Mouse (Mus musculus) olfactory bulb, adult 2 months (tissue): ENCODE data around the gene Rmi1.

Experiments
- CTCF ChIP-seq: fragments of 200-500 bp; IDR thresholded peaks from 2 replicates; pipeline ENCODE4 v1.5.1; 2012; ENCODE audit warnings: low read depth, mild to moderate bottlenecking, low read length, moderate library complexity; ENCODE audit not compliant: insufficient read depth
- POLR2A ChIP-seq: fragments of 200-500 bp; IDR thresholded peaks from 2 replicates; pipeline ENCODE4 v1.6.1; 2012; ENCODE audit warnings: mild to moderate bottlenecking, low read depth, low read length, moderate library complexity; ENCODE audit not compliant: insufficient read depth

DNA sequence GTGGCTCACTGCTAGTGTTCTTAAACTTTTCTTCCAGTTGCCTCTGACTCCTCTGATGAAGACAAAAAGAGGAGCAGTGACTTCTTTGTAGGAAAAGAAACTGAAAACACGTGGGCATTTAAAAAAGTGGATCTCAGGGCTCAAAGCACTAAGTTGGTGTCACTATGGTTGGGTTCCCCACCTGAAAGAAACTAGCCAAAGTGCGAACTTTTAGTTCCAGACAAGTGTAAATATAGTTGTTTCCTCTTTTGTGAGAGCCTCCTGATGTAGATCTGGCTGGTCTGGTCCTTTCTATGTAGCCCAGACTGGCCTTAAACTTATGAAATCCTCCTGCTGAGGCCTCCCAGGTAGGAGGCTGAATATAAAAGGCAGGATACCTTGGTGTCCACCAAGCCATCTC lies 44.5 kb downstream of the Rmi1 start:
- no peak for TF ChIP-seq CTCF
- no peak for TF ChIP-seq POLR2A
